Mouse (Mus musculus) stomach, embryonic 14.5 days (tissue): ENCODE data around the gene Pced1b. TPM values are rescaled to one million over a fixed set of nuclear protein-coding genes. Genes with fewer than 3 reads are reported as not detected.
A peak's percentile ranks its signal among the peaks of the same experiment; 100 is the strongest.

ENCODE experiments used
- ATAC-seq: fragments of 200-750 bp; cut with Nextera tagmentation; 2 replicates; pipeline ENCODE4 v1.8.0; 2017; ENCODE audit warnings: low read depth, moderate TSS enrichment; ENCODE audit not compliant: insufficient number of reproducible peaks, insufficient read depth, low FRiP score
- H3K27ac ChIP-seq: fragments of 300-500 bp; sonication (generic); 2 replicates; pipeline ENCODE4 v1.5.1; 2014; ENCODE audit warnings: mild to moderate bottlenecking, low read length, moderate library complexity, mixed read lengths
- H3K27me3 ChIP-seq: fragments of 300-500 bp; sonication (generic); 2 replicates; pipeline ENCODE4 v1.6.1; 2014; ENCODE audit warnings: low read length, control low read depth, mixed read lengths; ENCODE audit not compliant: control insufficient read depth, insufficient read depth
- H3K36me3 ChIP-seq: fragments of 300-500 bp; sonication (generic); 2 replicates; pipeline ENCODE4 v1.6.1; 2014; ENCODE audit warnings: mild to moderate bottlenecking, control low read depth, low read length, moderate library complexity, mixed read lengths; ENCODE audit not compliant: control insufficient read depth, insufficient read depth
- H3K4me1 ChIP-seq: fragments of 300-500 bp; sonication (generic); 2 replicates; pipeline ENCODE4 v1.6.1; 2014; ENCODE audit warnings: low read length, control low read depth, mixed read lengths; ENCODE audit not compliant: control insufficient read depth, insufficient read depth
- H3K4me2 ChIP-seq: fragments of 300-500 bp; sonication (generic); replicated peaks from 2 replicates; pipeline ENCODE4 v1.6.1; 2014; ENCODE audit warnings: low read depth, low read length, control low read depth
- H3K4me3 ChIP-seq: fragments of 300-500 bp; sonication (generic); 2 replicates; pipeline ENCODE4 v1.5.1; 2014; ENCODE audit warnings: low read depth, low read length, control low read depth
- H3K9ac ChIP-seq: fragments of 300-500 bp; sonication (generic); replicated peaks from 2 replicates; pipeline ENCODE4 v1.6.1; 2014; ENCODE audit warnings: low read depth, mild to moderate bottlenecking, control low read depth, low read length, moderate library complexity, mixed read lengths
- H3K9me3 ChIP-seq: fragments of 300-500 bp; sonication (generic); 2 replicates; pipeline ENCODE4 v1.6.1; 2016; ENCODE audit warnings: low read depth, low read length, control low read depth; ENCODE audit not compliant: control insufficient read depth
- WGBS: fragments of 180-500 bp; shearing (Covaris S2); extraction: QIAGEN DNeasy Blood & Tissue Kit; methylation state at CpG from one replicate; pipeline ENCODE4 v1.1.7; 2014; 5-methylcytosine and 5-hydroxymethylcytosine counted together
- polyA plus RNA-seq: library from polyadenylated mRNA; unstranded; fragments of >200 nt; fragmentation: Nextera tagmentation; extraction: Ambion mirVana; gene quantifications from 2 replicates; pipeline ENCODE4 v1.2.1, GENCODE M21; 2014

The Pced1b gene
- polyA plus RNA-seq, 1 experiment from 2014 or later: 4.1 TPM

GRCm38 (mm10) chr15:97224003-97224402 is 22.9 kb upstream of the Pced1b start:
- H3K36me3 ChIP-seq: no peaks in the 10 kb centered on the region
- no peaks in the 10 kb centered on the region; the same call in 1 of the 2 replicates for H3K9me3 ChIP-seq
- no peak overlapping the region for H3K4me2 ChIP-seq
- ATAC-seq: no peak
- no peaks in the 10 kb centered on the region for H3K4me1 ChIP-seq
- H3K27me3 ChIP-seq: no peaks in the 10 kb centered on the region
- no peak overlapping the region for H3K9ac ChIP-seq
- WGBS: 57% methylated on average over 8 of the region's 8 CpGs
- no peak overlapping the region for H3K4me3 ChIP-seq
- no peak overlapping the region for H3K27ac ChIP-seq

- Histone ChIP-seq H3K4me2 (no peak overlapping the region), H3K9me3 (peaks cover 2% of the 10 kb centered on the region; the same call in 1 of the 2 replicates), H3K27ac (no peak overlapping the region), H3K36me3 (no peaks in the 10 kb centered on the region), H3K27me3 (no peaks in the 10 kb centered on the region), H3K4me1 (no peaks in the 10 kb centered on the region), H3K4me3 (no peak overlapping the region), H3K9ac (no peak overlapping the region)
- WGBS: 64% methylated on average over 11 of the region's 11 CpGs
- no peak for ATAC-seq
Measured at GRCm38 (mm10) chr15:97229494-97230077, 17.3 kb upstream of the Pced1b start.

GRCm38 (mm10) chr15:97234076-97234475 is 12.8 kb upstream of the Pced1b start:
- Histone ChIP-seq H3K9ac (no peak overlapping the region), H3K27me3 (no peaks in the 10 kb centered on the region), H3K4me1 (no peaks in the 10 kb centered on the region), H3K36me3 (no peaks in the 10 kb centered on the region), H3K9me3 (peaks cover 2% of the 10 kb centered on the region; the same call in 1 of the 2 replicates), H3K27ac (no peak overlapping the region), H3K4me3 (no peak overlapping the region), H3K4me2 (no peak overlapping the region)
- WGBS: 84% methylated on average over 6 of the region's 6 CpGs
- no peak for ATAC-seq

GRCm38 (mm10) chr15:97235183-97235582 is 11.7 kb upstream of the Pced1b start:
- WGBS: 28% methylated on average over 7 of the region's 7 CpGs
- Histone ChIP-seq H3K4me1 (no peaks in the 10 kb centered on the region), H3K27me3 (no peaks in the 10 kb centered on the region), H3K9me3 (peaks cover 2% of the 10 kb centered on the region; the same call in 1 of the 2 replicates), H3K27ac (no peak overlapping the region), H3K4me3 (no peak overlapping the region), H3K4me2 (no peak overlapping the region), H3K36me3 (no peaks in the 10 kb centered on the region), H3K9ac (no peak overlapping the region)
- ATAC-seq: no peak

GRCm38 (mm10) chr15:97236943-97237342 is 10.0 kb upstream of the Pced1b start:
- Histone ChIP-seq H3K4me3 (no peak overlapping the region), H3K27ac (no peak overlapping the region), H3K4me1 (no peaks in the 10 kb centered on the region), H3K9ac (no peak overlapping the region), H3K27me3 (no peaks in the 10 kb centered on the region), H3K9me3 (no peaks in the 10 kb centered on the region), H3K36me3 (no peaks in the 10 kb centered on the region), H3K4me2 (no peak overlapping the region)
- 48% methylated on average over 9 of the region's 9 CpGs for WGBS
- ATAC-seq: no peak

GRCm38 (mm10) chr15:97245392-97245791 is 1.5 kb upstream of the Pced1b start:
- Histone ChIP-seq H3K9ac (no peak overlapping the region), H3K9me3 (no peaks in the 10 kb centered on the region), H3K4me1 (no peaks in the 10 kb centered on the region), H3K4me2 (no peak overlapping the region), H3K4me3 (no peak overlapping the region), H3K27me3 (no peaks in the 10 kb centered on the region), H3K27ac (no peak overlapping the region), H3K36me3 (no peaks in the 10 kb centered on the region)
- ATAC-seq: no peak
- WGBS: 78% methylated on average over 18 of the region's 18 CpGs

GRCm38 (mm10) chr15:97246256-97246655 is 651 bp upstream of the Pced1b start:
- peak overlapping the region; percentile 78 for H3K4me3 ChIP-seq
- H3K4me2 ChIP-seq: peak overlapping the region; percentile 82
- H3K9ac ChIP-seq: no peak overlapping the region
- 26% methylated on average over 14 of the region's 14 CpGs for WGBS
- no peaks in the 10 kb centered on the region for H3K4me1 ChIP-seq
- H3K27ac ChIP-seq: no peak overlapping the region
- H3K27me3 ChIP-seq: no peaks in the 10 kb centered on the region
- no peaks in the 10 kb centered on the region for H3K36me3 ChIP-seq
- ATAC-seq: no peak
- H3K9me3 ChIP-seq: no peaks in the 10 kb centered on the region

GRCm38 (mm10) chr15:97247791-97248161 is 869 bp downstream of the Pced1b start:
- peak overlapping the region; percentile 74; the same call in 1 of the 2 replicates for H3K27ac ChIP-seq
- H3K4me1 ChIP-seq: no peaks in the 10 kb centered on the region
- peak overlapping the region; percentile 78 for H3K9ac ChIP-seq
- no peaks in the 10 kb centered on the region for H3K36me3 ChIP-seq
- WGBS: 3% methylated on average over 14 of the region's 14 CpGs
- peak overlapping the region; percentile 78 for H3K4me3 ChIP-seq
- ATAC-seq: 0 out of 2 replicates have a peak, but pooled peaks have one; percentile 30
- no peaks in the 10 kb centered on the region for H3K9me3 ChIP-seq
- no peaks in the 10 kb centered on the region for H3K27me3 ChIP-seq
- H3K4me2 ChIP-seq: peak overlapping the region; percentile 82

- WGBS: 39% methylated on average over 8 of the region's 8 CpGs
- no peak for ATAC-seq
- Histone ChIP-seq H3K36me3 (no peaks in the 10 kb centered on the region), H3K9ac (peak overlapping the region; percentile 78; the same call in 1 of the 2 replicates), H3K27me3 (no peaks in the 10 kb centered on the region), H3K4me3 (peak overlapping the region; percentile 78; the same call in 1 of the 2 replicates), H3K27ac (no peak overlapping the region), H3K4me2 (peak overlapping the region; percentile 82), H3K4me1 (no peaks in the 10 kb centered on the region), H3K9me3 (no peaks in the 10 kb centered on the region)
Measured at GRCm38 (mm10) chr15:97248296-97248695, 1.4 kb downstream of the Pced1b start.
